Mouse (Mus musculus): ENCODE results near the gene Camk2b. TPM values are rescaled to one million over a fixed set of nuclear protein-coding genes. Genes with fewer than 3 reads are reported as not detected.

Camk2b gene
- total RNA-seq, 1 experiment from 2014 or later, result 8.3 TPM

DNA sequence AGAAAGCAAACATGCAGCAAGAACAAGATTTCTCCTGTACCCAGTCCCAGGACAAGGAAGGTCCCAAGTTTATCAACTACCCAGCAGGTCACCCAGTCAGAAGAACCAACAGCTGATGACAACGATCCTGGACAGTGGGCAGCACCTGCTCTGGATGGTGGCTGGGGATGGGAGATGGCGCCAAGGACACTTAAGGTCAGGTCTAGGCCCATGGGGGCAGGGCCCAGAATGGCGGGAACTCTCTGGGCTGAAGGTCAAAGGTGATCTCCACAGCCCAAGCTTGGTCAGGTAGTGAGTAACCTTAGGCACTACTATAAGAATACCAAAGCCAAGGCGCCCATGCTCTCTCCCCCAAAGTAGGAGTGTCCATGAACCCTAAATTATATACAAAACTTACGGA is 4.3 kb downstream of the Camk2b start:
- ATAC-seq (replicated peaks; ENCODE audit: insufficient number of reproducible peaks, low FRiP score, low TSS enrichment, poor library complexity, severe bottlenecking), result no peak

DNA sequence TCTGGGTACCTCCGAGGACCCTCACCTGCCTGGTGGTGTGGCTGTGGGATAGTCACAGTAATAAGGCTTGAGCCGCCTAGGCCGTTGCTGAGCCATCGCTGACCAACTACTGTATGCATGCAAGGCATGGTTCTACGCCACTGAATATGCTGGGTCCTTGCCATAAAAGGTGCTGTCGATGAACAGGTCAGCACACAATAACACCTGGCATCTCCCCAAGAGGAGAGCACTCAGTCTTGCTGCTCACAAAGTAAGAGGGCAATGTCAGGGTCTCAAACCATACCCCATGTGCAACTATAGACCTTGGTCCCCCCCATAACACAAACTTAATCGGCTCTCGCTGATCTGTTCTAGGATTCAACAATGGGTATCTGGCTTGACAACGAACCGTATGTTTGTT is 7.0 kb downstream of the Camk2b start:
- no peak for ATAC-seq (replicated peaks; ENCODE audit: insufficient number of reproducible peaks, low FRiP score, low TSS enrichment, poor library complexity, severe bottlenecking)

DNA sequence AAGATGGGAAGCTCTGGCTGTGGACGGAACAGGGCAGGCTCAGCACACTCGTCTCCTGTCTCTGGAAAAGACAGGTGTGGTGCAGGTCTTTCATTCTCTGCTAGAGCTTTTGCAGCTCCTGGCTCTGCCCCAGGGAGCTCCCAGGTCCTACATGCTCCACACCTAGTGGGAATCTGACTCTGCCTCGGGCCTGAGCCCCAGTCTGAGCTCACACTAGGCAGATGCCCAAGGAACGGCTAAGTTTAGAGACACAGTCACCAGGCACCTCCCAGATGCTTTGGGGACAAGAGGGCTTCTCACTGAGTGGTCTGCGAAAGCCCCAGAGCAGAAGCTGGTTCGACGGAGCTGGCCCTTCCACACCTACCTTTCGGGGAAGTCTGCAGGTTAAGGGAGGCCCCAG is 12.8 kb downstream of the Camk2b start:
- no peak for ATAC-seq (replicated peaks; ENCODE audit: insufficient number of reproducible peaks, low FRiP score, low TSS enrichment, poor library complexity, severe bottlenecking)

DNA sequence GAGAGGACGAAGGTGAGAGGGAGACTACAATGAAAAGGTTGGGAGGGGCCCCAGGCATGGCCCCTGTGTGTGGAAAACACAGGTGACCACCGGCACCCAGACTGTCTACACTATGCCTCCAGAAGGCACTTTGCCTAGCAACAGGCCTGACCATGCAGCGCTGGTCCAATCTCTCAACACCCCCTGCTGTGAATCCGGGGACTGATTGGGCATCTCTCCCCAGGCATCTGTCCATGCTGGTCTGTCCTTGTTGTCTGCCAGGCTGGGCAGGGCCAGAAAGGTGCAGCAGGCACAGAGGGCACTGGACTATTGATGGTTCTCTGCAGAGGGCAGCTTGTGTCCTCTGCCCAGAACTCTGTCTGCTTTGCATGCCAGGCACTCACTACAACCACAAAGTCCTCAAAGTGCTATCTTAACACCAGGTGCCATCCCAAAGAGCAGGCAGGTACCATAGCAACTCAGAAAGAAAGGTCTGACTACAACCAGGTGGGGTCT is 16.0 kb downstream of the Camk2b start:
- ATAC-seq (replicated peaks; ENCODE audit: insufficient number of reproducible peaks, low FRiP score, low TSS enrichment, poor library complexity, severe bottlenecking), result no peak

DNA sequence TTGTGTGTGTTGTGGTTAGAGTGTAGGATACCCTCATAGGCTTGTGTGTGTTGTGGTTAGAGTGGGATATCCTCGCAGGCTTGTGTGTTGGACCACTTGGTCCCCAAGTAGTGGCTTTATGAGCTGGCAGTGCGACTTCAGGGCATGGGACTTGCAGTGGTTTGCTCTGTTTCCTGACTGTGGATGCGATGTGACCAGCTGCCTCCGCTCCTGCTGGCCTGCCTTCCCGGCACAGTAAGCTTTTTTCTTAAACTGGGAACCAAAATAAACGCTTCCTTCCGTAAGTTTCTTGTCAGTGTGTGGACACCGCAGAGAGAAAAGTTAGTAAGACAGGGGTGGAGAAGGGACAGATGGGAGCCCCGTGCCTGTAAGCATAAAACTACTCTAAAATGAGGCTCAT is 18.0 kb downstream of the Camk2b start:
- ATAC-seq (replicated peaks; ENCODE audit: insufficient number of reproducible peaks, low FRiP score, low TSS enrichment, poor library complexity, severe bottlenecking), result no peak

DNA sequence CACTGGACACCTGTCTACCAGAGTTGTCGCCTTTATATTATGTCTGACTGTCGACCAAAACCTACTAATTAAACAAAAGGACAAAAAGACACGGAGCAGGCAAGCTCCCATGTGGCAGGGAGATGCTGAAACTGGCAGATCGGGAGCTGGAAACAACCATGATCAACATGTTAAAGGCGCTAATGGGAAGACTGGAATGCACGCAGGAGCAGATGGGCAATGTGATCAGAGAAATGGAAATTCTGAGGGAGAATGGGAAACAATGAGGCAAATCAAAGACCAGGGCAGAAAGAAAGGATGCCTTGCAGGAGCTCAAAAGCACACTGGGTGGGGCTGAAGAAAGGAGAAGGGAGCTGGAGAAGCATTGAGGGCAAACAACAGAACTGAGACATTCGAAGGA is 27.2 kb downstream of the Camk2b start:
- ATAC-seq (replicated peaks; ENCODE audit: insufficient number of reproducible peaks, low FRiP score, low TSS enrichment, poor library complexity, severe bottlenecking), result no peak

DNA sequence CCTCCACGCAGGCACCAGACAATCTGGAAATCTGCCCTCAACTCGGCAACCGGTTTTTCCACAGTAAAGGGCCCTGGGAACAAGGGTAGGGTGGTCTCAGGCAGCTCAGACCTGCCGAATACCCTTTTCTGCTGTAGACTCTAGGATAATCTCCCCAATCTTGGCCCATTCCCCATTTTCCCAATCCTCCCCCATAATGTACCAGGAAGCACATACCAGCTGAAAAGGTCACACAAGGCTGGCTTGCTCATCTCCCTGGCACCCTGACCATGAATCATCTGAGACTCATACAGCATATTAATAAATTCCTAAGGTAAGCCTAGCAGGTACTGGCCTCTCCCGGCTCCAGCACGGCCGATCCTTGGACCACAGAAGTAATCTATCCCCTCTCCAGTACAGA is 28.5 kb downstream of the Camk2b start:
- ATAC-seq (replicated peaks; ENCODE audit: insufficient number of reproducible peaks, low FRiP score, low TSS enrichment, poor library complexity, severe bottlenecking), result no peak

DNA sequence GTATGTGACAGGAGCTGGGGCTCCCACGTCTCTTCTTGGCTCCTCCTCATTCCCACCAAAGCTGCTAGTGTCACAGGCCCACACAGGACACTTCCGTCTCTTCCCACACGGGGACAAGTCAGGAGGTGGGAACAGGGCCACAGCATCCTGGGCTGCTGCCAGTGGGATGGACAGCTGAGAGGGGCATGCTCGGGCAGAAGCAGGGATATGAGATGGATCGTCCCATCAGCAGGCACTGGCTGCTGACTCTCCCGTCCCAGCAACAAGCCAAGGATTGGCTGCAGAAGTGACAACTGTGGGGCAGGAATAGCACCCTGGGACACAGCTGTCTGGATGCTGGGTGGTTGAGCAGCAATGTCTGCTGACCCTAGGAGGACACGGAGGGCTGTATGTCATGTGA is 29.0 kb downstream of the Camk2b start:
- no peak for ATAC-seq (replicated peaks; ENCODE audit: insufficient number of reproducible peaks, low FRiP score, low TSS enrichment, poor library complexity, severe bottlenecking)

DNA sequence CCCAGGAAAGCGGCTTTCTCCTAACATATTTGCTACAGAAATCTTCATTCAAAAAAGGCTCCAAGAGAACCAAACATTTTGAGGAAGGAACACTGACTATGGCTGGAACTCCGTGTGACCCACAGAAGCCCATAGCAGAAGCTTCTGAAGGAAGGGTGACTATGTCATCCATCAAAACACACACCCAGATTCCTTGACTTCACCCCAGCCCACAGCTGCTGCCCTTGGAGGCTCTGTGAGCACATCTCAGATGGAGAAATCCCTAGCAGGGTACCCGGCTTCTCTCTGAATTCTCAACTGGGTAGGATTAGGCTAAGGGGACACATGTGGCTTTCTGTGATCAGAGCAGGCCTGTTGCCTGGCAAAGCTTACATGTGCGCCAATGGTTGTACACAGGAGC is 29.7 kb downstream of the Camk2b start:
- ATAC-seq (replicated peaks; ENCODE audit: insufficient number of reproducible peaks, low FRiP score, low TSS enrichment, poor library complexity, severe bottlenecking), result no peak

DNA sequence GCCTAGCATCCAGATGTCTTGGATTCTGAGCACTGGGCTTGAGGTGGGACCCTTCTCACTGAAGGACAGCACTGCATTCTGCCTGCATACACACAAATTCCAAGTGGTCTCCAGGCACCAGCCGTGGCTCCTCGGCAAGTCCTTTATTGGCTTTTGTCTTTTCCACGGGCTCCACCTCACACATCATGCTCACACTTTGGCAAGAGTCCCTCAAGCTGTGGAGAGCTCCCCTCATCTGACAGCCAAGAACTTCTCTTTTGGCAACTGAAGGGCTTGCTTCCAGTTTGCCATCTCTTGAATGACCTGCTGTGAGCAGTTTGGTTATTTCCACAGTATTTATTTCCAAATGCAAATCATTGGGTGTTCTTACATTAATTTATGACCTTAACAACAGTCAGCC is 30.6 kb downstream of the Camk2b start:
- no peak for ATAC-seq (replicated peaks; ENCODE audit: insufficient number of reproducible peaks, low FRiP score, low TSS enrichment, poor library complexity, severe bottlenecking)

DNA sequence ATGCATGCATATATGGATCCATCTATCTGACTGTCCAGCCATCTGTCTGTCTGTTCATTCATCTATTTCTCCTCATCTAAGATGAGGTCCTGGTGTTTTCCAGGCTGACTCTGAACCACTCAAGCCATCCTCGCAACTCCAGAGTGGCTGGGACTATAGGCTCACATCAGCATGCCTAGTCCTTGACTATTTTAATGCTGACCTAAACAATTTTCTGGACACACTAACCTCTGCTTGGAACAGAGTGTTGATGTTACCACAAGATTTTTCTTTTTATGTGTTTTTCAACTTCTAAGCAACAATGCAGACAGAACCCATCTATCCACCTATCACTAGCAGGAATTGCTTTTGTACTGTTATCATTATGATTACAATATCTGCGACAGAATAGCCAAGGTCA is 31.4 kb downstream of the Camk2b start:
- no peak for ATAC-seq (replicated peaks; ENCODE audit: insufficient number of reproducible peaks, low FRiP score, low TSS enrichment, poor library complexity, severe bottlenecking)

DNA sequence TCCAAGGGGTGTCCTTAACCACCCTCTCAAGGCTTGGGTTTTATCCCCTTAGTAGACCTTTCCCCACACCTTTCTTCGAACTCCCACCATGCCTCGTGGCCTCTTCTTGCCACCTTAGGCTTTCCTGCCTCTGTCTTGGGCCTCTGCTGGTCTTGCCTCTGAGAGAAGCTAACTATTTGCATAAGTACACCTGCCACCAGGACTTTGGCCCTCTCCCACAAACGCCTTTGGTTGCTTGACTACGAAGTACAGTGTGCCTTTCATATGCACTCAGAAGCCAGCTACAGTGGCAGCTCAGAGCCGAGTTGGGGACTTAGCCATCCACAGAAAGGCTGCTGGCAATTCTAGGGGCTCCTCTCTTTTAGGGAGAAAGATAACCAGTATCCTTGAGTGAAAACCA is 32.4 kb downstream of the Camk2b start:
- ATAC-seq (replicated peaks; ENCODE audit: insufficient number of reproducible peaks, low FRiP score, low TSS enrichment, poor library complexity, severe bottlenecking), result no peak

DNA sequence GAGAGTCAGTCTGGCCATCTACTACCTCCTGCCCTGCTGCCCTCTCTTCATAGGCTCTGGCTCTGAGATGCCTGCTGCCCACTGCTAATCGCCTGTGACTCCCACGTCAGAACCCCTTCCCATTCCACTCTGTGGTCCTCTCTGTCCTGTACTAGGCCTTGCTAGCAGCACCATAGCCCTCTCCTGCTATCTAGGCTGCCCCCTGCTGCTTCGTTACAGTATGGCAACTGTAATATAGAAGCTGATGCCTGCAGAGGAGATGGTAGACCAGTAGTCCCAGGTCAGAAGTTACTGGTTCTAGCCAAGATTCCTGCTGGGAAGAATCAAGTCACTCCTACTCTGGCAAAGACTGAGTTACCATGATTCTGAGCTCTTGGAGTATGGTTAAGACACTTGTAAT is 33.0 kb downstream of the Camk2b start:
- ATAC-seq (replicated peaks; ENCODE audit: insufficient number of reproducible peaks, low FRiP score, low TSS enrichment, poor library complexity, severe bottlenecking), result no peak; the same call in 1 of the 2 replicates

DNA sequence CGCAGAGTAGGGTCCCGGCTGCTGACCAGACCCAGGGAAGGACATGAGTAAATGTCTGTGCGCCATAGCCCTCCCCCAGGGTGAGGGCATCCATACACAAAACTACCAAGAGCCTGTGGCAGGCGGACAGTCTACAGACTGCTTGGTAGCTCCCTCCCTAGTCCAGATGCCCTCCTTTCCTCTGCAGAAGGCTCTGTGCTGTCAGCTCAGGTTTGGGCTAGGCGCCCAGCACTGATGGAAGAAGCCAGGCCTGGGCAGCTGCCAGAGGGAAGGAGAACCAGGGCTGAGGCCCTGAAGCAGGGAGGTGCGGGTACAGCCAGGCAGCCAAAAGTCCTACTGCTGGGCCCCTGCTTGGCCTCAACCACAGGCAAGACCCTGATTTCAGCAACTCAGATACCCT is 35.5 kb downstream of the Camk2b start:
- ATAC-seq (replicated peaks; ENCODE audit: insufficient number of reproducible peaks, low FRiP score, low TSS enrichment, poor library complexity, severe bottlenecking), result no peak

DNA sequence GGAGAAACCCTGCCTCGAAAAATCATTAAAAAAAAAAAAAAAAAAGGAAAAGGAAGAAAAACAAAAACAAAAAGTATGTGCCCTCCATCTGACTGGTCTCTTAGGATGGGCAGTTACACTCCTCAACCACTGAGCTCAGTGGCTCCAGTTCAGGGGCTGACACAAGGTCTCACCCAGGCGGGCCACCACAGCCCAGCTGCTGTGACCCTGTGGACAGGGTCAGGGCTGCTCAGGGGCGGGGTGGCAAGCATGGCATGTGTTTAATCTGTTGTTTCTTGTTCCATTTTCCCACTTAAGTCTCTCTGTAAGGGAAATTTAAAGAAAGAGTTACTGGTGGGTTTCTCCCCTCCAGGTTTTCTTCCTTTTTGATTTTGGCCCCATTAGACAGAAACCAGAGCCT is 36.4 kb downstream of the Camk2b start:
- ATAC-seq (replicated peaks; ENCODE audit: insufficient number of reproducible peaks, low FRiP score, low TSS enrichment, poor library complexity, severe bottlenecking), result no peak

DNA sequence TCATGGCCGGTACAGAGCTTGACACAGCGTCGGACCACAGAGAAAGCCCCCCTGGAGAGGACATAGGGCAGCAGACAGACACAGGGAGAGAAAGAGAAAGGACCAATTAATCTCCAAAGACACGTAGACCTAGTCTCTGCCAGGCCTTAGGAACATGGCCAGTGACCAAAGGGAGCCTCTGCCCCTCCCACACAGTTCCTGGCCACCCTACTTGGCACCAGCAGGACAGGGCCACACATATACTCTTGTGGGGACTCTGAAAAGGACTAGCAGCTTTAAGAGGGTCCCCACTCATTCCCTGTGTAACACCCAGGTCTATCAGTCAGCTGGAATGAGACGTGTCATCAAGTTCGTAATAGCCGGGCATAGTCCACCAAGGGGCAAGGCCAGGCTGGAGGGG is 37.3 kb downstream of the Camk2b start:
- no peak for ATAC-seq (replicated peaks; ENCODE audit: insufficient number of reproducible peaks, low FRiP score, low TSS enrichment, poor library complexity, severe bottlenecking)

DNA sequence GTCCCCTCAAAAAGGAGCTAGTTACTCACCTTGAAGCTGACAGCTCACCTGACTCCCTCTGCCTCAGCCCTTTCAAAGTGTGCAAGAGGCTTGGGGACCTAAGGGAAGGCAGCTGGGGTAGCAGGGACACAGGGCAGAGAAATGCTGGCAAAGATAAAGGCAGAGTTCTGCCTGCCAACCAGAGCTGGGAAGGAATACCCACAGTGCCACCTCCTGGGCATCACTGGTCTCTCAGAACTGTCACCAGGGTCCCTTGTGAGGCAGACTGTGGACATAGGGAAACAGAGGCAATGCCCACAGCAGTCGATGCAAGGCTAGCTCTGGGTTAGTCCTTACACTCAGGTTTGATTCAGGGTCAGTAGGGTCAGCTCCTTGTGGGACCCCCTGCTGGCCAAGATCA is 39.8 kb downstream of the Camk2b start:
- no peak for ATAC-seq (replicated peaks; ENCODE audit: insufficient number of reproducible peaks, low FRiP score, low TSS enrichment, poor library complexity, severe bottlenecking)

DNA sequence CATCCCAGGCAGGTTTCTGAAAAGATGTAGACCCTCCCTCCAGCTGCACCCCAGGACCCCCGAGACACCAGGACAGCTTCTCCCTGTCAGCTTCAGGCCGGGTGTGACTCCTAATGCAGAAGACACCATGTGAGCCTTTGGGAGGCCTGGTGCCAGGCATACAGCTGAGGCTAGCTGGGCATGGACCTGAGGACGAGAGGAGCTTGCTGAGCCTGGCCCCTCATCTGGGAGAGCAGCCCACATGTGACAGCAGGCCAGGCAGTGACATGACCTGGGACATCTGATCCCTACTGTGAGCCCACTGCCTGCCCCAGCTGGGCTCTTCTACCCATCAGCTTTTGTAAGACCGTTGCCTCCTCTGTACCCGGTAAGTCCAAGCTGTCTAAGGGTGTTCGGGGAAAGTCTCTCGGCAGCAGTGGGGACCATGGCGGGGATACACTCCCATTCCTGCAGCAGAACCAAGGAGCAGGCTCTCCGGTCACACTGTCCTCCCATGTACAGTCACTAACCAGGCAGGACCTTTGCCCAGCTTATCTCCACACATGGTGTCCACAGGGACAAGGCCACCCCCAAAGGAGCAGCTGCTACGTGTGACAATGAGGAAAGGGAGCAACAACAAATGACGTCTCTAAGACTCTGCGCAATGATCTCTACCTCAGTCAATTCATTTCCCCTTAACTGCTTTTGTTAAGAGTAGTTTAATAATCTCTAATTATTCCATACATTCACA is 41.1 kb downstream of the Camk2b start:
- ATAC-seq (replicated peaks; ENCODE audit: insufficient number of reproducible peaks, low FRiP score, low TSS enrichment, poor library complexity, severe bottlenecking), result no peak

DNA sequence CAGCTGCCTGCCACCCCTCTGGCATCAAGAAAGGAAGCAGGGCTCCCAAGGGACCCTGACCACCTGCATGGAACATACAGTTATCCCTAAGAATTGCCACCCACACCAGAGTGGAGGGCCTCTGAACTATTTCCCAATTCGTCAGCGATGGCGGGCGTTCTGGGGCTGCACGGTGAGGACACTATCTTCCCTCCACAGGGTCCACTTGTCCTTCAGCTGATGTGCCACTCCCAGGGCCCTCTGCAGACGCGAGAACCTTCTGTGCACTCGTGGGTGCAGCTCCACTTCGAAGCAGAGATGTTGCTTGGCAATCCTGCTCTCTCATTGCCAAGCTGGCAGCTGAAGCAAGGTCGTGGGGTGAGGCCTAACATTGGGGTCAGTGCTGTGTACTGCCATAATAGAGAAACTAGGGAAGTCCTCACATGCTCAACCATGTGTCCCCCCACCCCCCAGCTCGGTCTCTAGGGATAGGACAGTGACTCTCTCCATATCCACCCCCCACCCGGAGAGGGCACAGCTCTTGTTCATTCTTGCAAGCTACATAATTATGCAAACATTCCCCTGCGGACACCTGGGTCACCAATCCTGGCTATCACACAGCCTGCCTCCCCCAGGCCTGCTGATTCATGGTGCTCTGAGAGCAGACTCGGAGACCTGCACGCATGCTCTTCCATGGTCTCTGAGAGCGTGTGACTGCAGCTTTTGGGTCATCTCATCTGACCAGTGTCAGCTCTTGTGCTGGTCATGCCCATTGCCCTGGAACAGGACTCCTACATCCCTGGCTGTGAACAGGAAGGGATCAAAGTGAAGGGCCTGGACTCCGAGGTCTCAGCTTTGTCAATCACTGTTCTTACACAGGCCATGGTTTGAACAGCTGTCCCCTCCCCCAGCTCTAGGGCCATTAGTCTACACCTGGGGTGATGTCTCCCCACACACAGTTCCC is 45.0 kb downstream of the Camk2b start:
- no peak for ATAC-seq (replicated peaks; ENCODE audit: insufficient number of reproducible peaks, low FRiP score, low TSS enrichment, poor library complexity, severe bottlenecking)

DNA sequence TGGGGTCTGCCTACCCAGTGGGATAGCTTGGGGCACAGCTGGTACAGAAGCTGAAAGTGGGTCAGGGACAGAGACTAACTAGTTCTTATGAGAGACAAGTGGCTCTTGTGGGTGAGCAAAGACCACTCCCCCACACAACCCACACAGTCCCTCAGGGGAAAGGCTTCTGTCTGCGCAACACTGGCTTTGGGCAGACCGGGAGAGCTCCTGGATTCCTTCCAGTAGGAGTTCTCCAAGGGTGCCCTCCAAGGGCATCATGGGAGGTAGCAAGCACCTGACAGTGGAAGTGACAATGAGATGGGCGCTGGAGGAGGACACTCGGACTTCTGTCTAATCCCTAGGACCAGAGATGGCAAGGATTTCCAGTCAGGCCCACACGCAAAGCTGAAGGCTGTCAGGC is 45.8 kb downstream of the Camk2b start:
- ATAC-seq (replicated peaks; ENCODE audit: insufficient number of reproducible peaks, low FRiP score, low TSS enrichment, poor library complexity, severe bottlenecking), result no peak

Data from monocyte, adult 5-6 weeks (primary cell).